Mouse (Mus musculus) hindbrain, embryonic 12.5 days (tissue): ENCODE measurements around the gene Gm4450. TPM values are rescaled to one million over a fixed set of nuclear protein-coding genes. Genes with fewer than 3 reads are reported as not detected.

Experiments used
- ATAC-seq: fragments of 200-750 bp; cut with Nextera tagmentation; 2 replicates; pipeline ENCODE4 v1.8.0; 2017; ENCODE audit warnings: moderate TSS enrichment; ENCODE audit not compliant: low FRiP score
- H3K27ac ChIP-seq: fragments of 300-500 bp; sonication (generic); 2 replicates; pipeline ENCODE4 v1.5.1; 2016; ENCODE audit warnings: mild to moderate bottlenecking
- H3K27me3 ChIP-seq: fragments of 300-500 bp; sonication (generic); 2 replicates; pipeline ENCODE4 v1.6.1; 2016; ENCODE audit warnings: mild to moderate bottlenecking
- H3K36me3 ChIP-seq: fragments of 300-500 bp; sonication (generic); 2 replicates; pipeline ENCODE4 v1.6.1; 2016; ENCODE audit warnings: mild to moderate bottlenecking
- H3K4me1 ChIP-seq: fragments of 300-500 bp; sonication (generic); 2 replicates; pipeline ENCODE4 v1.6.1; 2016
- H3K4me2 ChIP-seq: fragments of 300-500 bp; sonication (generic); replicated peaks from 2 replicates; pipeline ENCODE4 v1.6.1; 2016; ENCODE audit warnings: mild to moderate bottlenecking
- H3K4me3 ChIP-seq: fragments of 300-500 bp; sonication (generic); 2 replicates; pipeline ENCODE4 v1.5.1; 2016; ENCODE audit warnings: mild to moderate bottlenecking
- H3K9ac ChIP-seq: fragments of 300-500 bp; sonication (generic); 2 replicates; pipeline ENCODE4 v1.6.1; 2016; ENCODE audit warnings: mild to moderate bottlenecking, moderate library complexity
- H3K9me3 ChIP-seq: fragments of 300-500 bp; sonication (generic); replicated peaks from 2 replicates; pipeline ENCODE4 v1.6.1; 2016; ENCODE audit warnings: mild to moderate bottlenecking
- WGBS: fragments of 180-500 bp; shearing (Covaris S2); methylation state at CpG from one replicate; pipeline ENCODE4 v1.1.7; 2016; 5-methylcytosine and 5-hydroxymethylcytosine counted together
- polyA plus RNA-seq: library from polyadenylated mRNA; unstranded; fragments of >200 nt; fragmentation: Nextera tagmentation; extraction: Ambion mirVana; gene quantifications from 2 replicates; pipeline ENCODE4 v1.2.1, GENCODE M21; 2016

Gm4450 gene
- polyA plus RNA-seq, 1 experiment from 2014 or later, result not detected

GRCm38 (mm10) chr3:98434088-98434816, 22.7 kb downstream of the Gm4450 start:
- Histone ChIP-seq H3K9ac (no peak overlapping the region), H3K36me3 (no peaks in the 10 kb centered on the region), H3K4me2 (no peak overlapping the region), H3K4me3 (no peak overlapping the region), H3K4me1 (peaks cover 2% of the 10 kb centered on the region; the same call in 1 of the 2 replicates), H3K27ac (no peak overlapping the region), H3K9me3 (no peaks in the 10 kb centered on the region), H3K27me3 (peaks cover 8% of the 10 kb centered on the region)
- 0% methylated on average over 1 of the region's 1 CpGs for WGBS
- peak; percentile 78 for ATAC-seq

GRCm38 (mm10) chr3:98428928-98429525, 27.9 kb downstream of the Gm4450 start:
- 18% methylated on average over 8 of the region's 8 CpGs for WGBS
- no peak for ATAC-seq
- peaks cover 24% of the 10 kb centered on the region for H3K4me1 ChIP-seq
- H3K9ac ChIP-seq, result no peak overlapping the region
- H3K4me3 ChIP-seq, result no peak overlapping the region
- H3K27ac ChIP-seq, result no peak overlapping the region
- H3K36me3 ChIP-seq, result 0 out of 2 replicates have a peak, but pooled peaks cover 3% of the 10 kb centered on the region
- H3K27me3 ChIP-seq, result peaks cover 45% of the 10 kb centered on the region
- H3K9me3 ChIP-seq, result no peaks in the 10 kb centered on the region
- peak overlapping the region; percentile 85; the same call in 1 of the 2 replicates for H3K4me2 ChIP-seq

GRCm38 (mm10) chr3:98428449-98428775, 28.5 kb downstream of the Gm4450 start:
- peak overlapping the region; percentile 85 for H3K4me2 ChIP-seq
- no peak; the same call in 1 of the 2 replicates for ATAC-seq
- peaks cover 24% of the 10 kb centered on the region for H3K4me1 ChIP-seq
- H3K36me3 ChIP-seq, result 0 out of 2 replicates have a peak, but pooled peaks cover 3% of the 10 kb centered on the region
- peak overlapping the region; percentile 55 for H3K9ac ChIP-seq
- 2% methylated on average over 17 of the region's 17 CpGs for WGBS
- peak overlapping the region; percentile 53 for H3K4me3 ChIP-seq
- no peak overlapping the region for H3K27ac ChIP-seq
- peaks cover 45% of the 10 kb centered on the region for H3K27me3 ChIP-seq
- H3K9me3 ChIP-seq, result no peaks in the 10 kb centered on the region

GRCm38 (mm10) chr3:98427600-98428448, 29.1 kb downstream of the Gm4450 start:
- Histone ChIP-seq H3K4me2 (peak overlapping the region; percentile 85), H3K36me3 (0 out of 2 replicates have a peak, but pooled peaks cover 3% of the 10 kb centered on the region), H3K27me3 (peaks cover 45% of the 10 kb centered on the region), H3K9me3 (no peaks in the 10 kb centered on the region), H3K4me3 (peak overlapping the region; percentile 53), H3K9ac (peak overlapping the region; percentile 55), H3K4me1 (peaks cover 24% of the 10 kb centered on the region), H3K27ac (no peak overlapping the region)
- under 1% methylated on average over 110 of the region's 110 CpGs for WGBS
- peak; percentile 91 for ATAC-seq

- Histone ChIP-seq H3K9me3 (no peaks in the 10 kb centered on the region), H3K36me3 (0 out of 2 replicates have a peak, but pooled peaks cover 3% of the 10 kb centered on the region), H3K9ac (peak overlapping the region; percentile 55), H3K27ac (no peak overlapping the region), H3K4me2 (peak overlapping the region; percentile 85), H3K4me1 (peaks cover 24% of the 10 kb centered on the region), H3K4me3 (peak overlapping the region; percentile 53), H3K27me3 (peaks cover 45% of the 10 kb centered on the region)
- whole genome bisulfite sequencing, result under 1% methylated on average over 23 of the region's 23 CpGs
- ATAC-seq, result no peak; the same call in none of the 2 replicates
Observed at GRCm38 (mm10) chr3:98427260-98427599, 29.7 kb downstream of the Gm4450 start.

- 45% methylated on average over 5 of the region's 5 CpGs for WGBS
- 0 out of 2 replicates have a peak, but pooled peaks cover 3% of the 10 kb centered on the region for H3K36me3 ChIP-seq
- peaks cover 45% of the 10 kb centered on the region for H3K27me3 ChIP-seq
- peaks cover 24% of the 10 kb centered on the region for H3K4me1 ChIP-seq
- 0 out of 2 replicates have a peak overlapping the region, but pooled peaks have one; percentile 55 for H3K9ac ChIP-seq
- H3K4me2 ChIP-seq, result peak overlapping the region; percentile 85
- no peak overlapping the region for H3K27ac ChIP-seq
- no peaks in the 10 kb centered on the region for H3K9me3 ChIP-seq
- peak; percentile 4; the same call in 1 of the 2 replicates for ATAC-seq
- H3K4me3 ChIP-seq, result no peak overlapping the region
Observed at GRCm38 (mm10) chr3:98426749-98427148, 30.2 kb downstream of the Gm4450 start.

GRCm38 (mm10) chr3:98422926-98423325, 34.0 kb downstream of the Gm4450 start:
- 0 out of 2 replicates have a peak, but pooled peaks cover 3% of the 10 kb centered on the region for H3K36me3 ChIP-seq
- no peak overlapping the region for H3K4me2 ChIP-seq
- H3K4me1 ChIP-seq, result peaks cover 11% of the 10 kb centered on the region
- WGBS, result 87% methylated on average over 4 of the region's 4 CpGs
- no peak for ATAC-seq
- H3K27ac ChIP-seq, result no peak overlapping the region
- peaks cover 23% of the 10 kb centered on the region for H3K27me3 ChIP-seq
- no peak overlapping the region for H3K4me3 ChIP-seq
- H3K9me3 ChIP-seq, result no peaks in the 10 kb centered on the region
- no peak overlapping the region for H3K9ac ChIP-seq

- Histone ChIP-seq H3K4me2 (no peak overlapping the region), H3K4me3 (no peak overlapping the region), H3K9ac (no peak overlapping the region), H3K27me3 (no peaks in the 10 kb centered on the region), H3K9me3 (no peaks in the 10 kb centered on the region), H3K4me1 (peaks cover 6% of the 10 kb centered on the region; the same call in 1 of the 2 replicates), H3K27ac (no peak overlapping the region), H3K36me3 (no peaks in the 10 kb centered on the region)
- 56% methylated on average over 4 of the region's 4 CpGs for WGBS
- ATAC-seq, result no peak
Observed at GRCm38 (mm10) chr3:98419786-98420070, 37.2 kb downstream of the Gm4450 start.

GRCm38 (mm10) chr3:98418991-98419785, 37.7 kb downstream of the Gm4450 start:
- no peak overlapping the region for H3K9ac ChIP-seq
- 75% methylated on average over 6 of the region's 6 CpGs for WGBS
- H3K36me3 ChIP-seq, result no peaks in the 10 kb centered on the region
- H3K27ac ChIP-seq, result no peak overlapping the region
- no peaks in the 10 kb centered on the region for H3K27me3 ChIP-seq
- no peaks in the 10 kb centered on the region for H3K9me3 ChIP-seq
- H3K4me2 ChIP-seq, result no peak overlapping the region
- no peak for ATAC-seq
- no peak overlapping the region for H3K4me3 ChIP-seq
- H3K4me1 ChIP-seq, result peaks cover 6% of the 10 kb centered on the region; the same call in 1 of the 2 replicates

- WGBS, result 76% methylated on average over 4 of the region's 4 CpGs
- Histone ChIP-seq H3K4me2 (no peak overlapping the region), H3K27ac (no peak overlapping the region), H3K9me3 (no peaks in the 10 kb centered on the region), H3K9ac (no peak overlapping the region), H3K36me3 (no peaks in the 10 kb centered on the region; the same call in 1 of the 2 replicates), H3K4me1 (peaks cover 6% of the 10 kb centered on the region; the same call in 1 of the 2 replicates), H3K4me3 (no peak overlapping the region), H3K27me3 (no peaks in the 10 kb centered on the region)
- 0 out of 2 replicates have a peak, but pooled peaks have one; percentile 23 for ATAC-seq
Observed at GRCm38 (mm10) chr3:98417328-98417727, 39.6 kb downstream of the Gm4450 start.

GRCm38 (mm10) chr3:98416426-98417250, 40.3 kb downstream of the Gm4450 start:
- no peak overlapping the region for H3K9ac ChIP-seq
- H3K27ac ChIP-seq, result no peak overlapping the region
- H3K9me3 ChIP-seq, result no peaks in the 10 kb centered on the region
- H3K4me3 ChIP-seq, result no peak overlapping the region
- H3K4me2 ChIP-seq, result no peak overlapping the region
- peaks cover 6% of the 10 kb centered on the region; the same call in 1 of the 2 replicates for H3K4me1 ChIP-seq
- 84% methylated on average over 5 of the region's 5 CpGs for WGBS
- no peaks in the 10 kb centered on the region for H3K27me3 ChIP-seq
- no peaks in the 10 kb centered on the region; the same call in 1 of the 2 replicates for H3K36me3 ChIP-seq
- no peak for ATAC-seq
